Mouse (Mus musculus): ENCODE measurements around the gene Grtp1. TPM values are rescaled to one million over a fixed set of nuclear protein-coding genes. Genes with fewer than 3 reads are reported as not detected.

The Grtp1 gene
- polyA plus RNA-seq, 1 experiment from 2014 or later = 19.8 TPM

GRCm38 (mm10) chr8:13204371-13205140 is 4.1 kb upstream of the Grtp1 start:
- peaks cover 51% of the 10 kb centered on the region for H3K4me1 ChIP-seq (replicated peaks)

GRCm38 (mm10) chr8:13203472-13203871 is 3.1 kb upstream of the Grtp1 start:
- H3K4me3 ChIP-seq = peak overlapping the region; percentile 69; the same call in 1 of the 2 replicates
- 61% methylated on average over 1 of the region's 1 CpGs for WGBS
- peak overlapping the region; percentile 80; the same call in 1 of the 2 replicates for H3K4me2 ChIP-seq
- no peaks in the 10 kb centered on the region for H3K36me3 ChIP-seq
- 0 out of 2 replicates have a peak, but pooled peaks cover 3% of the 10 kb centered on the region for H3K9me3 ChIP-seq (replicated peaks)
- H3K27me3 ChIP-seq (replicated peaks) = peaks cover 20% of the 10 kb centered on the region
- H3K4me1 ChIP-seq (replicated peaks) = peaks cover 44% of the 10 kb centered on the region
- no peak; the same call in 1 of the 2 replicates for ATAC-seq (ENCODE audit: insufficient number of reproducible peaks, low FRiP score)
- no peak overlapping the region; the same call in 1 of the 2 replicates for H3K27ac ChIP-seq (ENCODE audit: poor library complexity, severe bottlenecking)
- no peak overlapping the region for H3K9ac ChIP-seq

More at GRCm38 (mm10) chr8:13204371-13205140, 4.1 kb upstream of the Grtp1 start:
- Histone ChIP-seq H3K9me3 (replicated peaks) (0 out of 2 replicates have a peak, but pooled peaks cover 3% of the 10 kb centered on the region), H3K36me3 (no peaks in the 10 kb centered on the region), H3K27me3 (replicated peaks) (peaks cover 16% of the 10 kb centered on the region), H3K9ac (no peak overlapping the region), H3K4me2 (no peak overlapping the region), H3K27ac (ENCODE audit: poor library complexity, severe bottlenecking) (peak overlapping the region; percentile 18; the same call in 1 of the 2 replicates), H3K4me3 (no peak overlapping the region)
- 61% methylated on average over 12 of the region's 12 CpGs for WGBS
- ATAC-seq (ENCODE audit: insufficient number of reproducible peaks, low FRiP score) = peak; percentile 56

- WGBS = 53% methylated on average over 3 of the region's 3 CpGs
- peak overlapping the region; percentile 69 for H3K4me3 ChIP-seq
- H3K36me3 ChIP-seq = no peaks in the 10 kb centered on the region
- peaks cover 20% of the 10 kb centered on the region for H3K27me3 ChIP-seq (replicated peaks)
- peaks cover 40% of the 10 kb centered on the region for H3K4me1 ChIP-seq (replicated peaks)
- H3K9me3 ChIP-seq (replicated peaks) = 0 out of 2 replicates have a peak, but pooled peaks cover 3% of the 10 kb centered on the region
- peak overlapping the region; percentile 50 for H3K27ac ChIP-seq (ENCODE audit: poor library complexity, severe bottlenecking)
- peak; percentile 77 for ATAC-seq (ENCODE audit: insufficient number of reproducible peaks, low FRiP score)
- no peak overlapping the region for H3K9ac ChIP-seq
- peak overlapping the region; percentile 80 for H3K4me2 ChIP-seq
Measured at GRCm38 (mm10) chr8:13202806-13203205, 2.4 kb upstream of the Grtp1 start.

- Histone ChIP-seq H3K36me3 (no peaks in the 10 kb centered on the region), H3K9me3 (replicated peaks) (0 out of 2 replicates have a peak, but pooled peaks cover 3% of the 10 kb centered on the region), H3K4me2 (peak overlapping the region; percentile 80), H3K4me3 (peak overlapping the region; percentile 69), H3K27ac (ENCODE audit: poor library complexity, severe bottlenecking) (peak overlapping the region; percentile 50), H3K9ac (peak overlapping the region; percentile 73; the same call in 1 of the 2 replicates), H3K27me3 (replicated peaks) (peaks cover 20% of the 10 kb centered on the region), H3K4me1 (replicated peaks) (peaks cover 33% of the 10 kb centered on the region)
- 32% methylated on average over 3 of the region's 3 CpGs for WGBS
- no peak for ATAC-seq (ENCODE audit: insufficient number of reproducible peaks, low FRiP score)
Measured at GRCm38 (mm10) chr8:13202041-13202440, 1.6 kb upstream of the Grtp1 start.

GRCm38 (mm10) chr8:13201013-13201334 is 554 bp upstream of the Grtp1 start:
- H3K4me3 ChIP-seq = peak overlapping the region; percentile 69

GRCm38 (mm10) chr8:13199385-13200061 is 897 bp downstream of the Grtp1 start:
- H3K9ac ChIP-seq = peak overlapping the region; percentile 73; the same call in 1 of the 2 replicates
- peaks cover 28% of the 10 kb centered on the region for H3K27me3 ChIP-seq (replicated peaks)
- no peak overlapping the region for H3K27ac ChIP-seq (ENCODE audit: poor library complexity, severe bottlenecking)
- H3K4me1 ChIP-seq (replicated peaks) = peaks cover 26% of the 10 kb centered on the region
- 26% methylated on average over 14 of the region's 14 CpGs for WGBS
- no peaks in the 10 kb centered on the region; the same call in 1 of the 2 replicates for H3K36me3 ChIP-seq
- no peak for ATAC-seq (ENCODE audit: insufficient number of reproducible peaks, low FRiP score)
- H3K4me3 ChIP-seq = peak overlapping the region; percentile 69
- peak overlapping the region; percentile 80 for H3K4me2 ChIP-seq
- 0 out of 2 replicates have a peak, but pooled peaks cover 3% of the 10 kb centered on the region for H3K9me3 ChIP-seq (replicated peaks)

More at GRCm38 (mm10) chr8:13201013-13201334, 554 bp upstream of the Grtp1 start:
- H3K36me3 ChIP-seq = no peaks in the 10 kb centered on the region; the same call in 1 of the 2 replicates
- H3K9ac ChIP-seq = peak overlapping the region; percentile 73
- H3K4me1 ChIP-seq (replicated peaks) = peaks cover 32% of the 10 kb centered on the region
- 0 out of 2 replicates have a peak, but pooled peaks have one; percentile 49 for ATAC-seq (ENCODE audit: insufficient number of reproducible peaks, low FRiP score)
- peak overlapping the region; percentile 80 for H3K4me2 ChIP-seq
- peaks cover 25% of the 10 kb centered on the region for H3K27me3 ChIP-seq (replicated peaks)
- peak overlapping the region; percentile 51 for H3K27ac ChIP-seq (ENCODE audit: poor library complexity, severe bottlenecking)
- 2% methylated on average over 18 of the region's 18 CpGs for WGBS
- H3K9me3 ChIP-seq (replicated peaks) = 0 out of 2 replicates have a peak, but pooled peaks cover 3% of the 10 kb centered on the region

GRCm38 (mm10) chr8:13197493-13197892 is 2.9 kb downstream of the Grtp1 start:
- Histone ChIP-seq H3K4me2 (no peak overlapping the region), H3K27ac (ENCODE audit: poor library complexity, severe bottlenecking) (no peak overlapping the region), H3K4me1 (replicated peaks) (peaks cover 24% of the 10 kb centered on the region), H3K9ac (no peak overlapping the region), H3K4me3 (no peak overlapping the region), H3K36me3 (no peaks in the 10 kb centered on the region; the same call in 1 of the 2 replicates), H3K9me3 (replicated peaks) (no peaks in the 10 kb centered on the region), H3K27me3 (replicated peaks) (peaks cover 24% of the 10 kb centered on the region)
- ATAC-seq (ENCODE audit: insufficient number of reproducible peaks, low FRiP score) = no peak
- WGBS = 84% methylated on average over 5 of the region's 5 CpGs

- Histone ChIP-seq H3K36me3 (peaks cover 6% of the 10 kb centered on the region), H3K27ac (ENCODE audit: poor library complexity, severe bottlenecking) (no peak overlapping the region), H3K9me3 (replicated peaks) (no peaks in the 10 kb centered on the region), H3K27me3 (replicated peaks) (peaks cover 14% of the 10 kb centered on the region), H3K9ac (no peak overlapping the region), H3K4me2 (no peak overlapping the region), H3K4me3 (no peak overlapping the region), H3K4me1 (replicated peaks) (peaks cover 15% of the 10 kb centered on the region)
- ATAC-seq (ENCODE audit: insufficient number of reproducible peaks, low FRiP score) = no peak
- WGBS = 51% methylated on average over 10 of the region's 10 CpGs
Measured at GRCm38 (mm10) chr8:13194818-13195217, 5.6 kb downstream of the Grtp1 start.

GRCm38 (mm10) chr8:13190235-13190634 is 10.2 kb downstream of the Grtp1 start:
- ATAC-seq (ENCODE audit: insufficient number of reproducible peaks, low FRiP score) = no peak
- Histone ChIP-seq H3K9ac (no peak overlapping the region), H3K4me1 (replicated peaks) (no peaks in the 10 kb centered on the region), H3K36me3 (peaks cover 19% of the 10 kb centered on the region), H3K27me3 (replicated peaks) (no peaks in the 10 kb centered on the region), H3K4me2 (no peak overlapping the region), H3K4me3 (no peak overlapping the region), H3K27ac (ENCODE audit: poor library complexity, severe bottlenecking) (no peak overlapping the region), H3K9me3 (replicated peaks) (no peaks in the 10 kb centered on the region)
- 89% methylated on average over 8 of the region's 8 CpGs for WGBS

GRCm38 (mm10) chr8:13188857-13189256 is 11.6 kb downstream of the Grtp1 start:
- peaks cover 24% of the 10 kb centered on the region for H3K36me3 ChIP-seq
- no peaks in the 10 kb centered on the region for H3K27me3 ChIP-seq (replicated peaks)
- ATAC-seq (ENCODE audit: insufficient number of reproducible peaks, low FRiP score) = no peak
- WGBS = 95% methylated on average over 1 of the region's 1 CpGs
- H3K4me1 ChIP-seq (replicated peaks) = no peaks in the 10 kb centered on the region
- H3K27ac ChIP-seq (ENCODE audit: poor library complexity, severe bottlenecking) = no peak overlapping the region
- H3K9me3 ChIP-seq (replicated peaks) = no peaks in the 10 kb centered on the region
- H3K9ac ChIP-seq = no peak overlapping the region
- no peak overlapping the region for H3K4me3 ChIP-seq
- H3K4me2 ChIP-seq = no peak overlapping the region

GRCm38 (mm10) chr8:13188052-13188555 is 12.3 kb downstream of the Grtp1 start:
- Histone ChIP-seq H3K9ac (no peak overlapping the region), H3K27me3 (replicated peaks) (no peaks in the 10 kb centered on the region), H3K4me1 (replicated peaks) (no peaks in the 10 kb centered on the region), H3K4me2 (no peak overlapping the region), H3K9me3 (replicated peaks) (no peaks in the 10 kb centered on the region), H3K36me3 (peaks cover 24% of the 10 kb centered on the region), H3K4me3 (no peak overlapping the region), H3K27ac (ENCODE audit: poor library complexity, severe bottlenecking) (no peak overlapping the region)
- WGBS = 87% methylated on average over 13 of the region's 13 CpGs
- no peak for ATAC-seq (ENCODE audit: insufficient number of reproducible peaks, low FRiP score)

Data from heart, embryonic 12.5 days (tissue).